Mouse (Mus musculus): ENCODE measurements around the gene Lypd8.
"Not testable (repeated sequence)": the region's sequence is repeated elsewhere in the genome, so short reads cannot be mapped to it uniquely, and the experiment has no call there.

Lypd8 gene

GRCm38 (mm10) chr11:58378763-58379278, at the start of gene Lypd8:
Lypd8 (plus strand) TSS chr11:58379043.
- no peak for DNase-seq (ENCODE audit: low spot score in 2 of 2)

GRCm38 (mm10) chr11:58329906-58330275, 49.0 kb upstream of the Lypd8 start:
- DNase-seq (ENCODE audit: low spot score in 2 of 2), result no peak

GRCm38 (mm10) chr11:58330276-58331148, 48.3 kb upstream of the Lypd8 start, which contains the start of the genes Zfp672 and Sh3bp5l:
Zfp672 (minus strand) TSS chr11:58330339.
Sh3bp5l (plus strand) TSS chr11:58330724.
- peak; percentile 80 to 81 for DNase-seq (ENCODE audit: low spot score in 2 of 2)

- DNase-seq (ENCODE audit: low spot score in 2 of 2), result no peak
Measured at GRCm38 (mm10) chr11:58331149-58331495, 47.7 kb upstream of the Lypd8 start.

GRCm38 (mm10) chr11:58331546-58331945, 47.3 kb upstream of the Lypd8 start:
- DNase-seq (ENCODE audit: low spot score in 2 of 2), result no peak

GRCm38 (mm10) chr11:58334746-58335145, 44.1 kb upstream of the Lypd8 start:
- DNase-seq (ENCODE audit: low spot score in 2 of 2), result no peak

- DNase-seq (ENCODE audit: low spot score in 2 of 2), result no peak
Measured at GRCm38 (mm10) chr11:58346745-58347144, 32.1 kb upstream of the Lypd8 start.

- DNase-seq (ENCODE audit: low spot score in 2 of 2), result no peak
Measured at GRCm38 (mm10) chr11:58350628-58351027, 28.2 kb upstream of the Lypd8 start.

- no peak for DNase-seq (ENCODE audit: low spot score in 2 of 2)
Measured at GRCm38 (mm10) chr11:58351179-58351578, 27.7 kb upstream of the Lypd8 start.

GRCm38 (mm10) chr11:58352681-58353548, 25.9 kb upstream of the Lypd8 start:
- DNase-seq (ENCODE audit: low spot score in 2 of 2), result no peak

GRCm38 (mm10) chr11:58353709-58354108, 25.1 kb upstream of the Lypd8 start:
- no peak for DNase-seq (ENCODE audit: low spot score in 2 of 2)

GRCm38 (mm10) chr11:58354476-58354875, 24.4 kb upstream of the Lypd8 start:
- DNase-seq (ENCODE audit: low spot score in 2 of 2), result peak in 1 of 2 experiments; percentile 21

- no peak for DNase-seq (ENCODE audit: low spot score in 2 of 2)
Measured at GRCm38 (mm10) chr11:58354927-58355326, 23.9 kb upstream of the Lypd8 start.

- no peak for DNase-seq (ENCODE audit: low spot score in 2 of 2)
Measured at GRCm38 (mm10) chr11:58357042-58357441, 21.8 kb upstream of the Lypd8 start.

- no peak for DNase-seq (ENCODE audit: low spot score in 2 of 2)
Measured at GRCm38 (mm10) chr11:58357844-58358534, 20.9 kb upstream of the Lypd8 start.

GRCm38 (mm10) chr11:58362562-58362961, 16.3 kb upstream of the Lypd8 start:
- DNase-seq (ENCODE audit: low spot score in 2 of 2), result not testable (repeated sequence)

- no peak for DNase-seq (ENCODE audit: low spot score in 2 of 2)
Measured at GRCm38 (mm10) chr11:58364454-58364853, 14.4 kb upstream of the Lypd8 start.

- not testable (repeated sequence) for DNase-seq (ENCODE audit: low spot score in 2 of 2)
Measured at GRCm38 (mm10) chr11:58366191-58366590, 12.7 kb upstream of the Lypd8 start.

GRCm38 (mm10) chr11:58377273-58377672, 1.6 kb upstream of the Lypd8 start:
- no peak for DNase-seq (ENCODE audit: low spot score in 2 of 2)

GRCm38 (mm10) chr11:58377686-58378085, 1.2 kb upstream of the Lypd8 start:
- no peak for DNase-seq (ENCODE audit: low spot score in 2 of 2)

GRCm38 (mm10) chr11:58379516-58379915, 673 bp downstream of the Lypd8 start:
- DNase-seq (ENCODE audit: low spot score in 2 of 2), result no peak

- no peak for DNase-seq (ENCODE audit: low spot score in 2 of 2)
Measured at GRCm38 (mm10) chr11:58382471-58382870, 3.6 kb downstream of the Lypd8 start.

Data from frontal cortex, postnatal 25 days (tissue).